Mouse (Mus musculus) hindbrain, embryonic 12.5 days (tissue): ENCODE data around the gene Thbs3. TPM values are rescaled to one million over a fixed set of nuclear protein-coding genes. Genes with fewer than 3 reads are reported as not detected.

ENCODE experiments used
- ATAC-seq: fragments of 200-750 bp; cut with Nextera tagmentation; 2 replicates; pipeline ENCODE4 v1.8.0; 2017; ENCODE audit warnings: moderate TSS enrichment; ENCODE audit not compliant: low FRiP score
- H3K27ac ChIP-seq: fragments of 300-500 bp; sonication (generic); 2 replicates; pipeline ENCODE4 v1.5.1; 2016; ENCODE audit warnings: mild to moderate bottlenecking
- H3K27me3 ChIP-seq: fragments of 300-500 bp; sonication (generic); 2 replicates; pipeline ENCODE4 v1.6.1; 2016; ENCODE audit warnings: mild to moderate bottlenecking
- H3K36me3 ChIP-seq: fragments of 300-500 bp; sonication (generic); 2 replicates; pipeline ENCODE4 v1.6.1; 2016; ENCODE audit warnings: mild to moderate bottlenecking
- H3K4me1 ChIP-seq: fragments of 300-500 bp; sonication (generic); 2 replicates; pipeline ENCODE4 v1.6.1; 2016
- H3K4me2 ChIP-seq: fragments of 300-500 bp; sonication (generic); replicated peaks from 2 replicates; pipeline ENCODE4 v1.6.1; 2016; ENCODE audit warnings: mild to moderate bottlenecking
- H3K4me3 ChIP-seq: fragments of 300-500 bp; sonication (generic); 2 replicates; pipeline ENCODE4 v1.5.1; 2016; ENCODE audit warnings: mild to moderate bottlenecking
- H3K9ac ChIP-seq: fragments of 300-500 bp; sonication (generic); 2 replicates; pipeline ENCODE4 v1.6.1; 2016; ENCODE audit warnings: mild to moderate bottlenecking, moderate library complexity
- H3K9me3 ChIP-seq: fragments of 300-500 bp; sonication (generic); replicated peaks from 2 replicates; pipeline ENCODE4 v1.6.1; 2016; ENCODE audit warnings: mild to moderate bottlenecking
- WGBS: fragments of 180-500 bp; shearing (Covaris S2); methylation state at CpG from one replicate; pipeline ENCODE4 v1.1.7; 2016; 5-methylcytosine and 5-hydroxymethylcytosine counted together
- polyA plus RNA-seq: library from polyadenylated mRNA; unstranded; fragments of >200 nt; fragmentation: Nextera tagmentation; extraction: Ambion mirVana; gene quantifications from 2 replicates; pipeline ENCODE4 v1.2.1, GENCODE M21; 2016

Gene Thbs3
- polyA plus RNA-seq, 1 experiment from 2014 or later = 71.3 TPM

DNA sequence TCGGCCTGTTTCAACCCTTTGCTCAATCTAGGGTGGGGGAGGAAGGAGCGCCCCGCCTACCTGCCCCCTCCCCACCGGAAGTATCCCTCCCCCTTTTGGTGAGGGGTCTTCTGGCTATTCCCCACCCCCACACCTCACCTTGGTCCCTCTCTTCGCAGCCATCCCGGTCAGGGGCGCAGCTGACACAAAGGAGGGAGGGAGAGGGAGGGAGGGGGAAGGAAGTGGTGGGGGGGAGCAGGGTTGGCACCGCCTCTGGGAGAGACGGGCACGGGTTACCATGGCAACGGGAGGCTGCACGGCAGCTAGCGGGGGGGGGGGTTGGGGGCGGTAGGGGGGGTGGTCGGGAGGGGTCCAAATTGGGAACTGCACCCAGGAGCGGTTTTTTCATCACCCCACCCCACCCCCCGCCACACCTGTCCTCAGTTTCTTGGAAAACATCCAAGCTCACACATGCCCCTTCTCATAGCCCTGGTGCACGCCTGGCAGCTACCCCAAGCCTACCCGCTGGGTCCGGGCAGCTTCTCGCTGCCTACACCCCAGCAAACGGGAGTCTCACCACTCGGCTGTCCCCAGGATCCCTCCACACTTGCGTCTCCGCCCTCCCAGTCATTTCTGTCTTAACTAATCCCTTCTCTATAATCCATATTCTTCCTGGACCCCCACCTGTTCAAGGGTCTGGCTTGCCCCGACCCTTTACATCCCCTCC, 30.2 kb downstream of the Thbs3 start:
- Histone ChIP-seq H3K36me3 (peaks cover 31% of the 10 kb centered on the region), H3K4me2 (peak overlapping the region; percentile 77), H3K27ac (peak overlapping the region; percentile 91), H3K4me1 (peaks cover 41% of the 10 kb centered on the region), H3K4me3 (peak overlapping the region; percentile 73), H3K27me3 (no peaks in the 10 kb centered on the region), H3K9ac (peak overlapping the region; percentile 70), H3K9me3 (no peaks in the 10 kb centered on the region)
- peak; percentile 55 for ATAC-seq
- under 1% methylated on average over 20 of the region's 26 CpGs for WGBS

DNA sequence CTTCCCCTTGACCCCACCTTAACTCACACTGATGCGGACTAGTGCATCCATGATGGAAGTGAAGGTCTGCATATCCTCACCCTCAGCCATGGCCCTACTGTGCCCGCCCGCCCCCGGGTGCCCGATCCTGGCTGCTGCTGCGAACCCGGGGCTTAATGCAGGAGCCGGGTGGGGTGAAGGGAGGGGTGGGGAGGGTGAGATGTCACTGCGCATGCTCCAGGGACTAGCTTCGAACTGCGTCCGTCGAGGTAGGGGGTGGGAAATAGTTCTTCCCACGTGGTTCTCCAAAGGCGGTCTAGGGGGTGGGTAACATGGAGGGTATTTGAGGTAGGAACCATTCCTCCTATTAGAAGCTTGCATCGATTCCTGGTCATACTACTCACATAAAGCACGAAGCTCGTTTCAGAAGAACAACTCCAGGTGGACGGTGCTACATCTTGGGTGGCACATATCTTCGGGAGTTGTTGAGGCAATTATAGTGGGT, 30.8 kb downstream of the Thbs3 start, which contains the start of gene Krtcap2:
TSS of gene Krtcap2 (plus strand) at position 279 of the 484 bp plus-strand sequence.
- H3K4me3 ChIP-seq = peak within 1 kb of the TSS; percentile 73
- H3K27me3 ChIP-seq = no peaks in the 10 kb centered on the region
- H3K4me2 ChIP-seq = peak within 1 kb of the TSS; percentile 77
- peak within 1 kb of the TSS; percentile 75 for H3K9ac ChIP-seq
- no peaks in the 10 kb centered on the region for H3K9me3 ChIP-seq
- peaks cover 26% of the 10 kb centered on the region for H3K36me3 ChIP-seq
- peak within 1 kb of the TSS; percentile 91 for H3K27ac ChIP-seq
- H3K4me1 ChIP-seq = peaks cover 44% of the 10 kb centered on the region
- ATAC-seq = peak; percentile 49
- WGBS = 4% methylated on average over 20 of the region's 20 CpGs

DNA sequence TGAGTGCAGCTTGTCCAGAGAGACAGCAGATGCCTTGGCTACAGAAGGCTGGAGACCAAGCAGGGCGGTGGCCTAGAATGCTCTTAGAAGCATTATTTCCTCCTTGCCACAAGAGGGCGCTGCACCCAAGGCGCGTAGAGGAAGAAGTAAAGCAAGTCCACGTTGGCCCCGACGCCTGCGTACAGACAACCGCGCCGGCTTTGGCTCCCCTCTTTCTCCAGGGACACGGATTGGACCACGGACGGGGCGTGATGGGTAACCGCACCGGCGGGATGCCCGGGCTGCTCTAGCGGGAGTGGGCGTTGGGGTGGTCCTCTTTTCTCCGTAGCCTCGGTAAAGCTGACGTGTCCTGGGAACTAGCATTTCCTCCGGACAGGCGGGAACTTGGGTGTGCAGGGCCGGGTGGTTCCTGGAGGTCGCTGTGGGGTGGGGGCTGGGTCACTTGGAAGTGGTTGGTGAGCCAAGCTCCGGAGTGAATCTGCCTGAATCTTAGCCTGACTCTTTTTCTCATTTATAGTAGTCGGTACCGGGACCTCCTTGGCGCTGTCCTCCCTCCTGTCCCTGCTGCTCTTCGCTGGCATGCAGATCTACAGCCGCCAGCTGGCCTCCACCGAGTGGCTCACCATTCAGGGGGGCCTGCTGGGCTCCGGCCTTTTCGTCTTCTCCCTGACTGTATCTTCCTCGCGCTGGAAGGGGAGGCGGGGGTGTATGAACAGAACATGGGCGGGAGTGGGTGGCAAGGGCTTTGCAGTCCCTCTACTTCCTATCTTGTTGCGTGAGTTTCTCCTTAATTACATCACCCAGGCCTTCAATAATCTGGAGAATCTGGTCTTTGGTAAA, 31.5 kb downstream of the Thbs3 start, which contains the start of gene Trim46:
TSS of gene Trim46 (minus strand) at position 49 of the 840 bp plus-strand sequence.
- peak; percentile 67 for ATAC-seq

DNA sequence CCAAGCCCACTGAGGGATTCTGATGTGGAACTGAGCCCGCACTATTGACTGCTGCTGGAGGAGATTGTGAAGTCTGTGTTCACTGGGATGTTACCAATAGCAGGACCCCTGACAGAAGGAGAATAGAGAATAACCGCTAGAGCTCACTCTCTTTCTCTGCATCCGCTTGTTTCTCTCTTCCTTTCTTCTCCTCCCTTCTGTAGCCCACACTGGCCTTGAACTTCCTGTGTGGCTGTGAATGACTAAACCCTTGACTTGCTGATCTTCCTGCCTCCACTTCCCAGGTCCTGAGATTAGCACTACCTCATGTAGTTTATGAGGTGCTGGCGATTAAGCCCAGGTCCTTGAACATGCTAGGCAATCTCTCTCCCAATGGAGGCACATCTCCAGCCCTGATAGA, 32.5 kb downstream of the Thbs3 start:
- peaks cover 9% of the 10 kb centered on the region for H3K36me3 ChIP-seq
- 86% methylated on average over 4 of the region's 4 CpGs for WGBS
- H3K4me3 ChIP-seq = peak overlapping the region; percentile 73; the same call in 1 of the 2 replicates
- H3K9ac ChIP-seq = peak overlapping the region; percentile 75; the same call in 1 of the 2 replicates
- H3K4me1 ChIP-seq = peaks cover 54% of the 10 kb centered on the region
- no peaks in the 10 kb centered on the region for H3K9me3 ChIP-seq
- H3K27ac ChIP-seq = no peak overlapping the region
- no peak for ATAC-seq
- peaks cover 5% of the 10 kb centered on the region; the same call in 1 of the 2 replicates for H3K27me3 ChIP-seq
- peak overlapping the region; percentile 77 for H3K4me2 ChIP-seq

More for the DNA sequence above, 31.5 kb downstream of the Thbs3 start, which contains the start of gene Trim46:
- peak within 1 kb of the TSS; percentile 75 for H3K9ac ChIP-seq
- peak within 1 kb of the TSS; percentile 77 for H3K4me2 ChIP-seq
- 1% methylated on average over 42 of the region's 42 CpGs for WGBS
- H3K4me3 ChIP-seq = peak within 1 kb of the TSS; percentile 73
- peaks cover 51% of the 10 kb centered on the region for H3K4me1 ChIP-seq
- H3K27ac ChIP-seq = peak within 1 kb of the TSS; percentile 91
- no peaks in the 10 kb centered on the region for H3K27me3 ChIP-seq
- peaks cover 19% of the 10 kb centered on the region for H3K36me3 ChIP-seq
- H3K9me3 ChIP-seq = no peaks in the 10 kb centered on the region

DNA sequence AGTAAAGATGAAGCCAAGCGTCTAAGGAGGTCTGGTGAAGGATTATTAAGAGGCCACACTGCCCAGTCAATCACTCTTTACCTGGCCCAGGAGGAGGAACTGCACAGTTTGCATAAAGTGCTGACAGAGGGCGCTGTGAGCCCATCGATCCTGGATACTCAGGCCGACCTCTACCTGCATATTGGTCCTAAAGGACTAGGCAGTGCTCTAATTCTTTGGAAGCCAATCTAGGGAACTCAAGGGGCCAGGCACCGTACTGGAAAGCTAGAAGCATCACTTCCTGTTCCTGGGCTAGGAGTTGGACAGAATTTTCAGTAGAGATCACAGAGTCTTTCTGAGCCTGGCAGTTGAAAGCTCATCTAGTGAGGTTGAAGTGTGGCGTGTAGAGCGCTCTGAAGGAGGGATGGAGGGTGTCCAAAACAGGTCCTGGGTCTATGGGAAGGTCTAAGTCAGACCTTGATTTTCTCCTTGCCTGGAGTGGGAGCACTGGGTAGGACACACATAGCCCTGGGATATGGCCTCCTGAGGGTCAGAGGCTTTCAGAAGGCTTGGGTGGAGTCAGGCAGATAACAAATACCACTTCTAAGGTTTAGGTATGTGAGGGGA, 35.6 kb downstream of the Thbs3 start:
- ATAC-seq = no peak
- H3K4me2 ChIP-seq = no peak overlapping the region

DNA sequence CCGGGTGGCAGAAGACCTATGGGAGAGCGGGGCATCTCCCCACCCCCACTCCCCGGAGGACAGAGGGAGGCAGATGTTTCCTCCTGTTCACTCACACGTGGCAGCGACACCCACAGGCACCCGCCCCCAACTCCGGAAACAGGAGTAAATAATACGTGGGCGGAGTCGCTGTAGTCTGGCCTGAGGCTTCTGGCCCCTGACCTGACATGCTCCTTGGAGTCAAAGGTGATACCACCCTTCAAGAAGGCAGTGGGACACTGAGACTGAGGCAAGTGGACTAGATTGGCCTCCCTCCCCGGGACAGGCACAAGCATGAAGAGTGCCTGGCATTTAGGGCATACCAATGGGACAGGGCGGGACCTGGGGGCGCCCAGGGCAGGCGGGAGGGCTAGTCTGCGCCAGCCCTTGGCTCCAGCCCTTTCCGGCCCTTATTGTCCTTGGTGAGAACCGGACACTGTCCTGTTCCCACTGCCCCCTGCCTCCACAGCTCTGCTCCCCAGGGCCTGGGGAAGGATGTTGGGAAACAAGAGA, 36.5 kb downstream of the Thbs3 start:
- peaks cover 8% of the 10 kb centered on the region for H3K36me3 ChIP-seq
- 0 out of 2 replicates have a peak, but pooled peaks have one; percentile 7 for ATAC-seq
- H3K27me3 ChIP-seq = peaks cover 14% of the 10 kb centered on the region; the same call in 1 of the 2 replicates
- H3K4me2 ChIP-seq = peak overlapping the region; percentile 18; the same call in 1 of the 2 replicates
- H3K27ac ChIP-seq = no peak overlapping the region
- WGBS = 4% methylated on average over 17 of the region's 17 CpGs
- H3K9me3 ChIP-seq = no peaks in the 10 kb centered on the region
- no peak overlapping the region for H3K9ac ChIP-seq
- no peak overlapping the region for H3K4me3 ChIP-seq
- H3K4me1 ChIP-seq = peaks cover 24% of the 10 kb centered on the region

More for the DNA sequence above, 35.6 kb downstream of the Thbs3 start:
- H3K4me1 ChIP-seq = peaks cover 30% of the 10 kb centered on the region
- H3K9me3 ChIP-seq = no peaks in the 10 kb centered on the region
- H3K36me3 ChIP-seq = peaks cover 8% of the 10 kb centered on the region
- WGBS = 24% methylated on average over 7 of the region's 7 CpGs
- no peak overlapping the region for H3K4me3 ChIP-seq
- no peak overlapping the region for H3K27ac ChIP-seq
- H3K9ac ChIP-seq = no peak overlapping the region
- peaks cover 14% of the 10 kb centered on the region; the same call in 1 of the 2 replicates for H3K27me3 ChIP-seq

DNA sequence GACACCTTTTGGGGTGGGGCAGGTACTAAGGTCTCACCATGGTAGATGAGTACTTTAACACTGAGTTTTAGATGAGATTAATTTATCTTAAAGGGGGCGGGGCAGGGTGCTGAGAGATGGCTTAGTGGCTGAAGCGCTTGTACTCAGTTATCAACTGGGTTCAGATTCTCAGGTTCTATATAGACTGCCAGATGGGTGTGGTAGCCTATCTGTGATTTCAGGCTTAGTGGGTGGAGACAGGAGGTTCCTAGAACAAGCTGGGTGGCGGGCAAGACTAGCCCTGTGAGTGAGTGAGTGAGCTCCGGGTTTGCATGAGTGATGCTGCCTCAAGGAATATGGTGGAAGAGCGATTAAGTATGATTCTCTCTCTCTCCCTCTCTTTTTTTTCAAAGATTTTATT, 40.0 kb downstream of the Thbs3 start:
- no peak overlapping the region for H3K27ac ChIP-seq
- no peak for ATAC-seq
- no peak overlapping the region for H3K4me3 ChIP-seq
- H3K4me1 ChIP-seq = peaks cover 13% of the 10 kb centered on the region
- H3K27me3 ChIP-seq = peaks cover 14% of the 10 kb centered on the region; the same call in 1 of the 2 replicates
- no peak overlapping the region for H3K9ac ChIP-seq
- no peaks in the 10 kb centered on the region for H3K36me3 ChIP-seq
- H3K4me2 ChIP-seq = no peak overlapping the region
- no peaks in the 10 kb centered on the region for H3K9me3 ChIP-seq
- 85% methylated on average over 5 of the region's 5 CpGs for WGBS

DNA sequence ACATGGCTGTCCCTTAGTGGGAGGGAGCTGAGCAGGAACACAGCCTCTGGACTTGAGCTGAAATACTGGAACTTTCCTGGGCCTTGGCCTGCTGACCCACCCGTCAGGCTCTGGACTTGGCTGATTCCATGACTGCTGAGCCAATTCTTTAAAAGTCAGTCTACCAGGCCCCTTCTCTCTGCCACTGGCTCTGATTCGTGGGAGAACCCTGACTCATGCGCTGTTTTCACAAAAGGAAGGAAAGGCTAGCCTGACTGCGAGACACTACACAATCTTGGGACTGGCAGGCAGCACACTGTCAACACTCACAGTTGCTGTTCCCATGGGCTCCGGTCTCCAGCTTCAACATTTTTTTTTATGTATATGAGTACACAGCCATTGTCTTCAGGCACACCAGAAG, 41.2 kb downstream of the Thbs3 start:
- no peak overlapping the region for H3K4me3 ChIP-seq
- H3K36me3 ChIP-seq = no peaks in the 10 kb centered on the region
- H3K27me3 ChIP-seq = peaks cover 14% of the 10 kb centered on the region; the same call in 1 of the 2 replicates
- peaks cover 6% of the 10 kb centered on the region for H3K4me1 ChIP-seq
- H3K9ac ChIP-seq = no peak overlapping the region
- H3K27ac ChIP-seq = no peak overlapping the region
- H3K4me2 ChIP-seq = no peak overlapping the region
- no peaks in the 10 kb centered on the region for H3K9me3 ChIP-seq
- 81% methylated on average over 5 of the region's 5 CpGs for WGBS
- no peak for ATAC-seq

DNA sequence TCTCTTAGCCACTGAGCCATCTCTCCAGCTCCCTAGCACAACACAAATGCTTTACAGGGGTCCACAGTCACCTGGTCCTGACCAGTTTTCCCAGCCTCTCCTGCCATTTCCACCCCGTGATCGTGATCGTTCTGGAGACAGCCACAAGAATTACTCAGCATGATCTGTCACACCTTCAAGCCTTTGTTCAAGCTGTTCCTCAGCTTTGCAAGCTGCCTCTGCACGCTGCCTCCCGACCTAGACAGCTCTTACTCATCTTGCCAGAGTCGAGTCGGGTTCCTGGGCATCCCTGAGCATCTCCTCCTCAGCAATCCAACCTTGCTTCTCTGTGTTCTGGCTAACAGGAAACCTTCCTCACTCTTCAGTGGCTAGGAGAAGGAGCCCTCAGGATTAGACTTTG, 44.1 kb downstream of the Thbs3 start, which contains the start of gene Dpm3:
TSS of gene Dpm3 (plus strand) at position 283 of the 400 bp plus-strand sequence.
- no peaks in the 10 kb centered on the region; the same call in 1 of the 2 replicates for H3K27me3 ChIP-seq
- ATAC-seq = no peak
- 56% methylated on average over 7 of the region's 7 CpGs for WGBS

DNA sequence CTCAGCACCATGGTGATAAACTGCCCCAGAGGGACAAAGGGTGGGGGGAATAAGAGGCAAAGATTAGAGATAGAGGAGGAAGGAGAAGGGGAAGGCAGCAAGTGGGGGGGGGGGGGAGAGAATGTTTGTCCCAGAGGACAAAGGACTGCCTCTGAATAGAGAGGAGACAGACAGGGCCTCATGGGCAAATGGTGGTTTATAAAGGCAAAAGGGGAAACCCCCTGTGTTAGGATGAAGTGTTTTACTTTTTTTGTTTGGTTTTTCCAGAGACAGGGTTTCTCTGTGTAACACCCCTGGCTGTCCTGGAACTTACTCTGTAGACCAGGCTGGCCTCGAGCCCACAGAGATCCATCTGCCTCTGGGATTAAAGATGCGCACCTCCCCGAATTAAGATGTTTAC, 45.2 kb downstream of the Thbs3 start:
- no peak overlapping the region for H3K9ac ChIP-seq
- no peaks in the 10 kb centered on the region for H3K9me3 ChIP-seq
- H3K4me1 ChIP-seq = no peaks in the 10 kb centered on the region
- H3K27ac ChIP-seq = no peak overlapping the region
- no peaks in the 10 kb centered on the region; the same call in 1 of the 2 replicates for H3K27me3 ChIP-seq
- H3K36me3 ChIP-seq = no peaks in the 10 kb centered on the region
- no peak for ATAC-seq
- WGBS = 67% methylated on average over 3 of the region's 3 CpGs
- H3K4me2 ChIP-seq = no peak overlapping the region
- H3K4me3 ChIP-seq = no peak overlapping the region

More for the DNA sequence above, 44.1 kb downstream of the Thbs3 start, which contains the start of gene Dpm3:
- no peak within 1 kb of the TSS for H3K27ac ChIP-seq
- H3K36me3 ChIP-seq = no peaks in the 10 kb centered on the region
- no peaks in the 10 kb centered on the region for H3K4me1 ChIP-seq
- no peaks in the 10 kb centered on the region for H3K9me3 ChIP-seq
- H3K4me2 ChIP-seq = no peak within 1 kb of the TSS
- no peak within 1 kb of the TSS for H3K9ac ChIP-seq
- no peak within 1 kb of the TSS for H3K4me3 ChIP-seq

DNA sequence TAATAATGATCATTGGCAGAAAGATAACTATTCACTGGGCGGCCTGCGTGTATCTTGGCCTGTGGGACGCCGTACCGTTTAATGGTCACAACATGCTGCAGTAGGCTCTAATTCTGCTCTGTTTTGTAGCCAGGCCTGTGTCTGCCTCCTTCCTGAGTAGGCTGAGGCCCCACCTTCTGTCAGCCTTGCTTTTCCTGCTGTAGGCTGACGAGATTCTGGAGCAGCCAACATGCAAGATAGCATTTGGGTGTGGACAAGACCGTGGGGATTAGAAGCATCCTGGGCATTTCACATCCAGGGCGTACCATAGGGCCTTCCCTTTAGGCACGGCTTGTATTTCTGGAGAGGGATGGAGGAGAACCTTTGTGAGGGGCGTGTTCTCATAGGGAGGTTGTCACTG, 47.4 kb downstream of the Thbs3 start:
- Histone ChIP-seq H3K27ac (no peak overlapping the region), H3K4me1 (peaks cover 11% of the 10 kb centered on the region), H3K9me3 (no peaks in the 10 kb centered on the region), H3K36me3 (no peaks in the 10 kb centered on the region), H3K4me2 (no peak overlapping the region), H3K9ac (no peak overlapping the region), H3K4me3 (no peak overlapping the region), H3K27me3 (no peaks in the 10 kb centered on the region; the same call in 1 of the 2 replicates)
- 77% methylated on average over 10 of the region's 10 CpGs for WGBS
- ATAC-seq = no peak
